In genomic region chr7:122133338-122133625, GRCm38 (mm10) we compare ENCODE assay signal across 9 mouse cellular contexts. TPM values are rescaled to one million over a fixed set of nuclear protein-coding genes. Genes with fewer than 3 reads are reported as not detected.
DNase-seq lines count a peak whose midpoint lies in the region; ATAC-seq and TF ChIP-seq lines count a peak whose summit lies in the region.
"Had no signal": no experiment of that assay in that cellular context is flagged by ENCODE, and none has a peak within 500 bp of the region (broad histone marks: within the 10 kb centered on the region; RNA-seq: fewer than 3 reads in every experiment).

No protein-coding gene starts in this region.

- no peak; the same call in 1 of the 2 replicates for ATAC-seq in hindbrain, embryonic 13.5 days (ENCODE audit: low FRiP score)
- ATAC-seq in midbrain, embryonic 13.5 days: no peak

- no peak for TF ChIP-seq CTCF in kidney, adult 2 months (conservative IDR thresholded peaks at IDR 0.05; ENCODE audit: insufficient read depth, insufficient read length, low read depth, low read length)
- TF ChIP-seq CTCF in bone marrow, adult 2 months (IDR thresholded peaks at IDR 0.05; ENCODE audit: control insufficient read depth, insufficient read depth, low read length): no peak

- no peaks in the 10 kb centered on the region for H3K9me3 ChIP-seq in hindbrain, embryonic 13.5 days
- no peaks in the 10 kb centered on the region for H3K9me3 ChIP-seq in midbrain, embryonic 13.5 days

- H3K36me3 ChIP-seq in kidney, adult 2 months (ENCODE audit: control insufficient read depth, insufficient read depth, low read length): peaks cover 3% of the 10 kb centered on the region
- H3K36me3 ChIP-seq in hindbrain, embryonic 13.5 days: peaks cover 38% of the 10 kb centered on the region
- peaks cover 39% of the 10 kb centered on the region for H3K36me3 ChIP-seq in midbrain, embryonic 13.5 days

- peak overlapping the region; percentile 79 for H3K27ac ChIP-seq in kidney, adult 2 months (ENCODE audit: insufficient read depth, low read depth, low read length)
- peak overlapping the region; percentile 70 for H3K27ac ChIP-seq in bone marrow, adult 2 months (ENCODE audit: control insufficient read depth, insufficient read depth, low read depth, low read length, poor library complexity)
- peak overlapping the region; percentile 81 for H3K27ac ChIP-seq in hindbrain, embryonic 13.5 days
- H3K27ac ChIP-seq in midbrain, embryonic 13.5 days: 0 out of 2 replicates have a peak overlapping the region, but pooled peaks have one; percentile 63

- peak overlapping the region; percentile 94 for H3K9ac ChIP-seq in hindbrain, embryonic 13.5 days
- peak overlapping the region; percentile 84 for H3K9ac ChIP-seq in midbrain, embryonic 13.5 days (replicated peaks)

- H3K4me2 ChIP-seq in hindbrain, embryonic 13.5 days: peak overlapping the region; percentile 94
- H3K4me2 ChIP-seq in midbrain, embryonic 13.5 days (replicated peaks): peak overlapping the region; percentile 88

- H3K4me1 ChIP-seq in kidney, adult 2 months (ENCODE audit: control insufficient read depth, insufficient read depth, low read length): peaks cover 6% of the 10 kb centered on the region; the same call in 1 of the 2 replicates
- no peaks in the 10 kb centered on the region; the same call in 1 of the 2 replicates for H3K4me1 ChIP-seq in bone marrow, adult 2 months (ENCODE audit: control insufficient read depth, insufficient read depth, low read length)
- peaks cover 14% of the 10 kb centered on the region for H3K4me1 ChIP-seq in hindbrain, embryonic 13.5 days (replicated peaks)
- peaks cover 17% of the 10 kb centered on the region for H3K4me1 ChIP-seq in midbrain, embryonic 13.5 days (replicated peaks)

- WGBS in kidney, adult 2 months: 12% methylated on average over 8 of the region's 8 CpGs
- 9% methylated on average over 8 of the region's 8 CpGs for WGBS in bone marrow, adult 2 months
- WGBS in hindbrain, embryonic 13.5 days: 22% methylated on average over 8 of the region's 8 CpGs
- 20% methylated on average over 8 of the region's 8 CpGs for WGBS in midbrain, embryonic 13.5 days

- peak overlapping the region; percentile 96 for H3K4me3 ChIP-seq in kidney, adult 2 months (ENCODE audit: insufficient read depth, low read depth, low read length)
- H3K4me3 ChIP-seq in bone marrow, adult 2 months (replicated peaks; ENCODE audit: control insufficient read depth, low read depth, low read length): peak overlapping the region; percentile 98
- H3K4me3 ChIP-seq in hindbrain, embryonic 13.5 days: peak overlapping the region; percentile 94
- peak overlapping the region; percentile 94 for H3K4me3 ChIP-seq in midbrain, embryonic 13.5 days (replicated peaks)

- TF ChIP-seq POLR2A in kidney, adult 2 months (IDR thresholded peaks at IDR 0.05; ENCODE audit: low read depth, low read length): no peak
- no peak for TF ChIP-seq POLR2A in bone marrow, adult 2 months (IDR thresholded peaks at IDR 0.05; ENCODE audit: borderline replicate concordance, control insufficient read depth, low read depth, low read length)

- no peaks in the 10 kb centered on the region for H3K27me3 ChIP-seq in kidney, adult 2 months (replicated peaks; ENCODE audit: control insufficient read depth, insufficient read depth, low read length)
- H3K27me3 ChIP-seq in hindbrain, embryonic 13.5 days: no peaks in the 10 kb centered on the region
- no peaks in the 10 kb centered on the region for H3K27me3 ChIP-seq in midbrain, embryonic 13.5 days

- no peak for DNase-seq in kidney, adult 2 months
- no peak for DNase-seq in kidney, postnatal 4 days
- no peak for DNase-seq in urinary bladder, postnatal 10 days (ENCODE audit: low spot score)
- DNase-seq in adrenal gland, postnatal 14 days: no peak
- no peak for DNase-seq in T-cell, adult 2 months (ENCODE audit: low spot score)

RNA-seq across cellular contexts. Expression of gene Dctn5, which starts 0.4 kb away (rescaled TPM):
- polyA plus RNA-seq in kidney, adult 2 months (2012; rRNA removed): 74.9 and 77.1 TPM in 2 replicates
- polyA plus RNA-seq in bone marrow, adult 2 months (2011; ENCODE audit: insufficient read depth, insufficient read length, low replicate concordance, missing spikeins): 46.6 and 62.2 TPM in 2 replicates
- 162 TPM in 2 replicates for polyA plus RNA-seq in hindbrain, embryonic 13.5 days (2015; fragmentation: Nextera tagmentation; extraction: Ambion mirVana)
- polyA plus RNA-seq in midbrain, embryonic 13.5 days (2015; fragmentation: Nextera tagmentation; extraction: Ambion mirVana): 156 and 163 TPM in 2 replicates
- total RNA-seq in adrenal gland, postnatal 14 days (2021): 54.0 and 62.1 TPM in 2 replicates

RNA-seq across cellular contexts. Expression of gene Palb2, which starts 0.5 kb away (rescaled TPM):
- 0.59 and 0.98 TPM in 2 replicates for polyA plus RNA-seq in kidney, adult 2 months (2012; rRNA removed)
- 5.9 and 10.7 TPM in 2 replicates for polyA plus RNA-seq in bone marrow, adult 2 months (2011; ENCODE audit: insufficient read depth, insufficient read length, low replicate concordance, missing spikeins)
- polyA plus RNA-seq in hindbrain, embryonic 13.5 days (2015; fragmentation: Nextera tagmentation; extraction: Ambion mirVana): 5.7 and 8.7 TPM in 2 replicates
- polyA plus RNA-seq in midbrain, embryonic 13.5 days (2015; fragmentation: Nextera tagmentation; extraction: Ambion mirVana): 9.0 and 9.1 TPM in 2 replicates
- 2.7 and 2.9 TPM in 2 replicates for total RNA-seq in adrenal gland, postnatal 14 days (2021)

RNA-seq across cellular contexts. Expression of gene Plk1, which starts 26.0 kb away (rescaled TPM):
- 1.1 and 1.5 TPM in 2 replicates for polyA plus RNA-seq in kidney, adult 2 months (2012; rRNA removed)
- 36.1 and 36.6 TPM in 2 replicates for polyA plus RNA-seq in bone marrow, adult 2 months (2011; ENCODE audit: insufficient read depth, insufficient read length, low replicate concordance, missing spikeins)
- 27.1 and 32.8 TPM in 2 replicates for polyA plus RNA-seq in hindbrain, embryonic 13.5 days (2015; fragmentation: Nextera tagmentation; extraction: Ambion mirVana)
- 54.5 and 55.2 TPM in 2 replicates for polyA plus RNA-seq in midbrain, embryonic 13.5 days (2015; fragmentation: Nextera tagmentation; extraction: Ambion mirVana)
- 13.3 and 15.2 TPM in 2 replicates for total RNA-seq in adrenal gland, postnatal 14 days (2021)

RNA-seq across cellular contexts. Expression of gene Ndufab1, which starts 31.6 kb away (rescaled TPM):
- polyA plus RNA-seq in kidney, adult 2 months (2012; rRNA removed): 437 and 852 TPM in 2 replicates
- 74.3 and 130 TPM in 2 replicates for polyA plus RNA-seq in bone marrow, adult 2 months (2011; ENCODE audit: insufficient read depth, insufficient read length, low replicate concordance, missing spikeins)
- polyA plus RNA-seq in hindbrain, embryonic 13.5 days (2015; fragmentation: Nextera tagmentation; extraction: Ambion mirVana): 626 and 638 TPM in 2 replicates
- polyA plus RNA-seq in midbrain, embryonic 13.5 days (2015; fragmentation: Nextera tagmentation; extraction: Ambion mirVana): 635 and 660 TPM in 2 replicates
- total RNA-seq in adrenal gland, postnatal 14 days (2021): 908 and 937 TPM in 2 replicates

RNA-seq across cellular contexts. Expression of gene Ern2, which starts 52.7 kb away (rescaled TPM):
- 0.16 and 0.19 TPM in 2 replicates for polyA plus RNA-seq in kidney, adult 2 months (2012; rRNA removed)
- 0.32 TPM in 1 of 2 replicates, not detected in the other for polyA plus RNA-seq in bone marrow, adult 2 months (2011; ENCODE audit: insufficient read depth, insufficient read length, low replicate concordance, missing spikeins)
- polyA plus RNA-seq in hindbrain, embryonic 13.5 days (2015; fragmentation: Nextera tagmentation; extraction: Ambion mirVana): 0.97 and 1.1 TPM in 2 replicates
- polyA plus RNA-seq in midbrain, embryonic 13.5 days (2015; fragmentation: Nextera tagmentation; extraction: Ambion mirVana): 0.78 and 1.1 TPM in 2 replicates
- not detected in 2 replicates for total RNA-seq in adrenal gland, postnatal 14 days (2021)
- total RNA-seq: gastrocnemius, postnatal 25 days had no signal

Comparison
In these comparisons a context has a peak if more than half of its experiments do, and no peak if none do; other contexts are left out.
1. RNA of gene Plk1, which starts 26.0 kb away (polyA plus RNA-seq): 54.5 to 55.2 TPM in midbrain, embryonic 13.5 days, 36.1 to 36.6 TPM in bone marrow, adult 2 months and 27.1 to 32.8 TPM in hindbrain, embryonic 13.5 days; 1.1 to 1.5 TPM in kidney, adult 2 months; every median in the first group is over 10 times any median in the second.
2. Peak in every context shown above with its lines, with median percentiles within 50 percentile points of each other: H3K27ac ChIP-seq and H3K4me3 ChIP-seq.